Mouse (Mus musculus): Measurements from ENCODE around the gene Pik3r2.
A peak's percentile ranks its signal among the peaks of the same experiment; 100 is the strongest.
"Not testable (repeated sequence)": the region's sequence is repeated elsewhere in the genome, so short reads cannot be mapped to it uniquely, and the experiment has no call there.

Gene Pik3r2

GRCm38 (mm10) chr8:70776496-70777444, at the start of gene Pik3r2:
TSS of gene Pik3r2 (minus strand) at chr8:70776713.
- peak; percentile 99 to 100 for DNase-seq (ENCODE audit: low spot score in 2 of 2)

- DNase-seq (ENCODE audit: low spot score in 2 of 2), result no peak
Observed at GRCm38 (mm10) chr8:70825816-70826215, 49.3 kb upstream of the Pik3r2 start.

GRCm38 (mm10) chr8:70823802-70824201, 47.3 kb upstream of the Pik3r2 start:
- DNase-seq (ENCODE audit: low spot score in 2 of 2), result no peak

- DNase-seq (ENCODE audit: low spot score in 2 of 2), result not testable (repeated sequence)
Observed at GRCm38 (mm10) chr8:70822594-70822993, 46.1 kb upstream of the Pik3r2 start.

- DNase-seq (ENCODE audit: low spot score in 2 of 2), result no peak
Observed at GRCm38 (mm10) chr8:70821992-70822391, 45.5 kb upstream of the Pik3r2 start.

- DNase-seq (ENCODE audit: low spot score in 2 of 2), result peak; percentile 57 to 75
Observed at GRCm38 (mm10) chr8:70821399-70821962, 45.0 kb upstream of the Pik3r2 start.

- DNase-seq (ENCODE audit: low spot score in 2 of 2), result no peak
Observed at GRCm38 (mm10) chr8:70820101-70820935, 43.8 kb upstream of the Pik3r2 start.

- no peak for DNase-seq (ENCODE audit: low spot score in 2 of 2)
Observed at GRCm38 (mm10) chr8:70816679-70817078, 40.2 kb upstream of the Pik3r2 start.

- no peak for DNase-seq (ENCODE audit: low spot score in 2 of 2)
Observed at GRCm38 (mm10) chr8:70812885-70813284, 36.4 kb upstream of the Pik3r2 start.

GRCm38 (mm10) chr8:70812055-70812454, 35.5 kb upstream of the Pik3r2 start:
- no peak for DNase-seq (ENCODE audit: low spot score in 2 of 2)

GRCm38 (mm10) chr8:70810962-70811680, 34.6 kb upstream of the Pik3r2 start:
- DNase-seq (ENCODE audit: low spot score in 2 of 2), result no peak

- DNase-seq (ENCODE audit: low spot score in 2 of 2), result no peak
Observed at GRCm38 (mm10) chr8:70808955-70809701, 32.6 kb upstream of the Pik3r2 start.

GRCm38 (mm10) chr8:70808239-70808638, 31.7 kb upstream of the Pik3r2 start, which contains the start of gene Il12rb1:
TSS of gene Il12rb1 (plus strand) at chr8:70808449.
- no peak for DNase-seq (ENCODE audit: low spot score in 2 of 2)

GRCm38 (mm10) chr8:70807304-70807703, 30.8 kb upstream of the Pik3r2 start:
- no peak for DNase-seq (ENCODE audit: low spot score in 2 of 2)

- no peak for DNase-seq (ENCODE audit: low spot score in 2 of 2)
Observed at GRCm38 (mm10) chr8:70806541-70806940, 30.0 kb upstream of the Pik3r2 start.

- DNase-seq (ENCODE audit: low spot score in 2 of 2), result peak; percentile 61 to 74
Observed at GRCm38 (mm10) chr8:70804481-70805206, 28.1 kb upstream of the Pik3r2 start, which contains the start of gene Mast3. TSS of gene Mast3 (minus strand) at chr8:70805054.

- DNase-seq (ENCODE audit: low spot score in 2 of 2), result no peak
Observed at GRCm38 (mm10) chr8:70803761-70804480, 27.4 kb upstream of the Pik3r2 start.

GRCm38 (mm10) chr8:70802786-70803510, 26.4 kb upstream of the Pik3r2 start:
- no peak for DNase-seq (ENCODE audit: low spot score in 2 of 2)
